Mouse (Mus musculus) MEL (cell line): ENCODE measurements at regions not wholly inside any gene's neighbourhood (a gene's known extent, or its start where the extent isn't known, plus 50 kb on each side); places are given as distances from the start of the nearest gene placed in this dataset.

Source experiments
- DNase-seq: peaks from one replicate; pipeline ENCODE4 v3.0.0; 2011; ENCODE audit warnings: low read depth, low spot score
- H3K27ac ChIP-seq: 2 replicates; pipeline ENCODE4 v1.5.1; 2012; ENCODE audit warnings: low read depth, mild to moderate bottlenecking, control low read depth, low read length, moderate library complexity; ENCODE audit not compliant: control insufficient read depth
- H3K27me3 ChIP-seq, 2 experiments: fragments of 150-350 bp in 1 of 2; sonication (generic) in 1 of 2; 2 replicates each; pipeline ENCODE4 v1.6.1; 2012; ENCODE audit warnings: low read length in 2 of 2, mild to moderate bottlenecking in 2 of 2, improper control_type of control experiment in 1 of 2, moderate library complexity in 1 of 2; ENCODE audit not compliant: insufficient read depth in 2 of 2, control insufficient read depth in 1 of 2
- H3K36me3 ChIP-seq, 2 experiments: 2 replicates each; pipeline ENCODE4 v1.6.1; 2012 to 2014; ENCODE audit warnings: low read length in 2 of 2, improper control_type of control experiment in 1 of 2, inconsistent platforms in 1 of 2, mild to moderate bottlenecking in 1 of 2; ENCODE audit not compliant: insufficient read depth in 2 of 2, control insufficient read depth in 1 of 2
- H3K4me1 ChIP-seq, 2 experiments: fragments of 150-350 bp in 1 of 2; sonication (generic) in 1 of 2; 2 replicates each; pipeline ENCODE4 v1.6.1; 2012; ENCODE audit warnings: low read length in 2 of 2, improper control_type of control experiment in 1 of 2, mild to moderate bottlenecking in 1 of 2; ENCODE audit not compliant: insufficient read depth in 2 of 2, control insufficient read depth in 1 of 2
- H3K4me3 ChIP-seq, 2 experiments: fragments of 150-350 bp in 1 of 2; sonication (generic) in 1 of 2; 2 replicates each; pipeline ENCODE4 v1.5.1; 2012; ENCODE audit warnings: low read depth in 2 of 2, low read length in 2 of 2, mild to moderate bottlenecking in 2 of 2, moderate library complexity in 2 of 2, control low read depth in 1 of 2, improper control_type of control experiment in 1 of 2; ENCODE audit not compliant: control insufficient read depth in 1 of 2, insufficient read depth in 1 of 2
- H3K79me2 ChIP-seq: 2 replicates; pipeline ENCODE4 v1.6.1; 2012; ENCODE audit warnings: mild to moderate bottlenecking, low read length, moderate library complexity; ENCODE audit not compliant: control insufficient read depth, poor library complexity, insufficient read depth
- H3K9ac ChIP-seq: 2 replicates; pipeline ENCODE4 v1.6.1; 2012; ENCODE audit warnings: low read depth, mild to moderate bottlenecking, control low read depth, low read length, moderate library complexity; ENCODE audit not compliant: control insufficient read depth, poor library complexity, severe bottlenecking
- H3K9me3 ChIP-seq: fragments of 150-350 bp; sonication (generic); replicated peaks from 2 replicates; pipeline ENCODE4 v1.6.1; 2012; ENCODE audit warnings: mild to moderate bottlenecking, low read length, improper control_type of control experiment, moderate library complexity; ENCODE audit not compliant: insufficient read depth
- CHD2 ChIP-seq: IDR thresholded peaks from 2 replicates; pipeline ENCODE4 v1.6.1; 2011; ENCODE audit warnings: low read length, improper control_type of control experiment
- E2F4 ChIP-seq: IDR thresholded peaks from 2 replicates; pipeline ENCODE4 v1.6.1; 2011; ENCODE audit warnings: low read depth, low read length, improper control_type of control experiment, borderline replicate concordance
- ELF1 ChIP-seq: IDR thresholded peaks from 2 replicates; pipeline ENCODE4 v1.6.1; 2014; ENCODE audit warnings: low read depth, mild to moderate bottlenecking, inconsistent platforms, low read length, improper control_type of control experiment, moderate library complexity
- ETS1 ChIP-seq: IDR thresholded peaks from 2 replicates; pipeline ENCODE4 v1.6.1; 2012; ENCODE audit warnings: low read depth, mild to moderate bottlenecking, inconsistent platforms, low read length, improper control_type of control experiment, moderate library complexity
- JUND ChIP-seq: IDR thresholded peaks from 2 replicates; pipeline ENCODE4 v1.6.1; 2011; ENCODE audit warnings: low read depth, mild to moderate bottlenecking, improper control_type of control experiment, low read length
- KAT2A ChIP-seq: conservative IDR thresholded peaks from 2 replicates; pipeline ENCODE4 v1.6.1; 2012; ENCODE audit warnings: low read depth, low read length, improper control_type of control experiment, inconsistent platforms
- MAFK ChIP-seq: IDR thresholded peaks from 2 replicates; pipeline ENCODE4 v1.6.1; 2011; ENCODE audit warnings: low read depth, mild to moderate bottlenecking, low read length, improper control_type of control experiment, borderline replicate concordance
- MAX ChIP-seq: IDR thresholded peaks from 2 replicates; pipeline ENCODE4 v1.6.1; 2011; ENCODE audit warnings: low read length, improper control_type of control experiment
- MAZ ChIP-seq: IDR thresholded peaks from 2 replicates; pipeline ENCODE4 v1.6.1; 2012; ENCODE audit warnings: low read depth, mild to moderate bottlenecking, inconsistent platforms, low read length, improper control_type of control experiment
- MYB ChIP-seq: IDR thresholded peaks from 2 replicates; pipeline ENCODE4 v1.6.1; 2011; ENCODE audit warnings: mild to moderate bottlenecking, low read depth, low read length, improper control_type of control experiment
- MYC ChIP-seq: IDR thresholded peaks from 2 replicates; pipeline ENCODE4 v1.6.1; 2011; ENCODE audit warnings: low read depth, mild to moderate bottlenecking, low read length, improper control_type of control experiment, moderate library complexity
- NRF1 ChIP-seq: IDR thresholded peaks from 2 replicates; pipeline ENCODE4 v1.6.1; 2014; ENCODE audit warnings: low read depth, mild to moderate bottlenecking, inconsistent platforms, low read length, improper control_type of control experiment, moderate library complexity; ENCODE audit not compliant: poor library complexity, insufficient read depth, severe bottlenecking
- POLR2A ChIP-seq, 2 experiments: IDR thresholded peaks; 2 replicates each; pipeline ENCODE4 v1.6.1; 2011 to 2012; ENCODE audit warnings: low read length in 2 of 2, mild to moderate bottlenecking in 2 of 2, control low read depth in 1 of 2, improper control_type of control experiment in 1 of 2, low read depth in 1 of 2, moderate library complexity in 1 of 2; ENCODE audit not compliant: control insufficient read depth in 1 of 2, insufficient read depth in 1 of 2, poor library complexity in 1 of 2
- RAD21 ChIP-seq: IDR thresholded peaks from 2 replicates; pipeline ENCODE4 v1.6.1; 2011; ENCODE audit warnings: mild to moderate bottlenecking, low read depth, low read length, improper control_type of control experiment
- RCOR1 ChIP-seq: IDR thresholded peaks from 2 replicates; pipeline ENCODE4 v1.6.1; 2012; ENCODE audit warnings: low read depth, mild to moderate bottlenecking, inconsistent platforms, low read length, improper control_type of control experiment
- SIN3A ChIP-seq: IDR thresholded peaks from 2 replicates; pipeline ENCODE4 v1.6.1; 2012; ENCODE audit warnings: low read length, improper control_type of control experiment, inconsistent platforms
- SMC3 ChIP-seq: IDR thresholded peaks from 2 replicates; pipeline ENCODE4 v1.6.1; 2011; ENCODE audit warnings: low read depth, low read length, improper control_type of control experiment
- TBP ChIP-seq: IDR thresholded peaks from 2 replicates; pipeline ENCODE4 v1.8.0; 2011; ENCODE audit warnings: low read depth, low read length, improper control_type of control experiment
- TCF12 ChIP-seq: IDR thresholded peaks from 2 replicates; pipeline ENCODE4 v1.6.1; 2014; ENCODE audit warnings: low read depth, mild to moderate bottlenecking, inconsistent platforms, low read length, improper control_type of control experiment, moderate library complexity
- UBTF ChIP-seq: IDR thresholded peaks from 2 replicates; pipeline ENCODE4 v1.6.1; 2012; ENCODE audit warnings: low read depth, mild to moderate bottlenecking, inconsistent platforms, low read length, improper control_type of control experiment, moderate library complexity, borderline replicate concordance; ENCODE audit not compliant: insufficient read depth
- USF2 ChIP-seq, 2 experiments: IDR thresholded peaks; 2 replicates each; pipeline ENCODE4 v1.6.1; 2011 to 2012; ENCODE audit warnings: improper control_type of control experiment in 2 of 2, low read length in 2 of 2, borderline replicate concordance in 1 of 2, inconsistent platforms in 1 of 2, low read depth in 1 of 2, mild to moderate bottlenecking in 1 of 2; ENCODE audit not compliant: insufficient read depth in 1 of 2

DNA sequence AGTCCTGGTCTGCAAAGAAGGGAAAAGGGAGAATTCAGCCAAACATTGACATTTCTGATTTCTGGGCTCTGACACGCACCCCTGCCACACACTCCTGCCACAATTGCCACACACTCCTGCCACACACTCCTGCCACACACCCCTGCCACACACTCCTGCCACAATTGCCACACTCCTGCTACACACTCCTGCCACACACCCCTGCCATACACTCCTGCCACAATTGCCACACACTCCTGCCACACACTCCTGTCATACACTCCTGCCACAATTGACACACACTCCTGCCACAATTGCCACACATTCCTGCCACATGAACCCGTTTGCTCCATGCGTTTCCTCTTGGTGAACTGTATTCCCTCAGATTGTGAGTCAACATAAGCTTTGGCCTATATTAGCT lies 130.0 kb upstream of the Gm9833 start:
- Histone ChIP-seq H3K9ac (no peak overlapping the region), H3K79me2 (no peaks in the 10 kb centered on the region), H3K9me3 (no peaks in the 10 kb centered on the region), H3K27me3 (no peaks in the 10 kb centered on the region), H3K4me3 (no peak overlapping the region), H3K27ac (no peak overlapping the region), H3K4me1 (no peaks in the 10 kb centered on the region), H3K36me3 (no peaks in the 10 kb centered on the region)
- TF ChIP-seq MYB, result no peak
- TF ChIP-seq SIN3A, result no peak
- no peak for TF ChIP-seq NRF1
- TF ChIP-seq MYC, result no peak
- no peak for TF ChIP-seq E2F4
- no peak for TF ChIP-seq ELF1
- TF ChIP-seq CHD2, result no peak
- TF ChIP-seq MAX, result no peak
- TF ChIP-seq MAZ, result no peak
- TF ChIP-seq KAT2A, result no peak
- TF ChIP-seq SMC3, result no peak
- no peak for TF ChIP-seq RCOR1
- TF ChIP-seq JUND, result no peak
- TF ChIP-seq MAFK, result no peak
- TF ChIP-seq ETS1, result no peak
- no peak for TF ChIP-seq UBTF
- TF ChIP-seq RAD21, result no peak
- DNase-seq, result no peak

DNA sequence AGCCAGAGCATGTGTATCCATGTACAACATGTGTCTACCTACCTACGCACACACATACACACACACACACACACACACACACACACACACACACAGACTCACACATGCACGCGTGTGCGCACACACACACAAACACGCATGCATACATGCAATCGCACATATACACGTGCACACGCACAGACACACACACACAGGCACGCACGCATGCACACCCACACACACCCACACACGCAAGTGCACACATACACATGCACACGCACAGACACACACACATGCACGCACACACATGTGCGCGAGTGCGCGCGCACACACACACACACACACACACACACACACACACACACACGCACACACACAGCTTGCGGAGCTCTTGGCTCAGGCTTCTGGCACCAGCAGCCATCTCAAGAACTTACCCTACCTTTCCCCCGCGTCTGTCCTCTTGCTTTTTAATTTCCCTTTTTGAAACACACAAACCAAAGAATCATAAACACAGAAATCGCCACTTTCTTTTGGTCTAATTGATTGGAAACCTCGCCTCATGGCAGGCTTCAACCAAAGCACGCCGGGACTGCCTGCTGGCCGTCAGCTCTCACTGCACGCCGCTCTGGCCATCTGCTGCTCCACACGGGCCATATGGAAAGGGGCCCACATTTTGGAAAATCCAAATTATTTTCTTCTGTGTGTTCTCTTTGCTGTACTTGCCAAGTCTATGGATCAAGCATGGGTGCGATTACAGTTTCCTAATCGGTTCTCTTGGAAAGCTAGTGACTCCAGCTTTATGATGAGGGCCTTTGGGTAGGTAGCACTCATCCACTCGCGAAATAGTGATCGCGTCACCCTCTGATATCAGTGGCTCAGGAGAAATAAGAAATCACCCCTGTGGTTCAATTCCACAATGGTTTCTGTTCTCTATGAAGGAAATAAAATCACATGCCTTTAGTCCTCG lies 127.9 kb upstream of the Gm9833 start:
- Histone ChIP-seq H3K27ac (no peak overlapping the region), H3K4me3 (no peak overlapping the region), H3K79me2 (no peaks in the 10 kb centered on the region), H3K4me1 (no peaks in the 10 kb centered on the region), H3K9me3 (no peaks in the 10 kb centered on the region), H3K27me3 (no peaks in the 10 kb centered on the region), H3K9ac (no peak overlapping the region), H3K36me3 (no peaks in the 10 kb centered on the region)
- no peak for DNase-seq
- TF ChIP-seq MAZ (no peak), MAFK (no peak), TBP (no peak), JUND (no peak), MAX (no peak), RCOR1 (no peak), SIN3A (no peak), USF2 (IDR thresholded peaks at IDR 0.05; ENCODE audit: borderline replicate concordance in 1 of 2, insufficient read depth in 1 of 2, low read depth in 1 of 2, low read length in 2 of 2) (no peak), NRF1 (no peak), TCF12 (no peak), POLR2A (IDR thresholded peaks at IDR 0.05; ENCODE audit: control insufficient read depth in 1 of 2, insufficient read depth in 1 of 2, low read depth in 1 of 2, low read length in 2 of 2, poor library complexity in 1 of 2) (no peak)
